Mouse (Mus musculus) ES-E14 (cell line): Measurements from ENCODE around the gene 1700008O03Rik.
A peak's percentile ranks its signal among the peaks of the same experiment; 100 is the strongest.

ENCODE experiments used
- CHD2 ChIP-seq: IDR thresholded peaks from 2 replicates; pipeline ENCODE4 v1.6.1; 2014; ENCODE audit warnings: mild to moderate bottlenecking, low read depth, low read length, inconsistent platforms
- HCFC1 ChIP-seq: IDR thresholded peaks from 2 replicates; pipeline ENCODE4 v1.6.1; 2012; ENCODE audit warnings: low read length, inconsistent platforms, borderline replicate concordance; ENCODE audit not compliant: insufficient read depth
- MAFK ChIP-seq: IDR thresholded peaks from 2 replicates; pipeline ENCODE4 v1.6.1; 2014; ENCODE audit warnings: mild to moderate bottlenecking, low read depth, low read length, inconsistent platforms; ENCODE audit not compliant: insufficient read depth
- ZC3H11A ChIP-seq: IDR thresholded peaks from 2 replicates; pipeline ENCODE4 v1.6.1; 2012; ENCODE audit warnings: low read depth, mild to moderate bottlenecking, inconsistent platforms, low read length, borderline replicate concordance
- ZNF384 ChIP-seq: IDR thresholded peaks from 2 replicates; pipeline ENCODE4 v1.6.1; 2012; ENCODE audit warnings: low read depth, low read length, inconsistent platforms

DNA sequence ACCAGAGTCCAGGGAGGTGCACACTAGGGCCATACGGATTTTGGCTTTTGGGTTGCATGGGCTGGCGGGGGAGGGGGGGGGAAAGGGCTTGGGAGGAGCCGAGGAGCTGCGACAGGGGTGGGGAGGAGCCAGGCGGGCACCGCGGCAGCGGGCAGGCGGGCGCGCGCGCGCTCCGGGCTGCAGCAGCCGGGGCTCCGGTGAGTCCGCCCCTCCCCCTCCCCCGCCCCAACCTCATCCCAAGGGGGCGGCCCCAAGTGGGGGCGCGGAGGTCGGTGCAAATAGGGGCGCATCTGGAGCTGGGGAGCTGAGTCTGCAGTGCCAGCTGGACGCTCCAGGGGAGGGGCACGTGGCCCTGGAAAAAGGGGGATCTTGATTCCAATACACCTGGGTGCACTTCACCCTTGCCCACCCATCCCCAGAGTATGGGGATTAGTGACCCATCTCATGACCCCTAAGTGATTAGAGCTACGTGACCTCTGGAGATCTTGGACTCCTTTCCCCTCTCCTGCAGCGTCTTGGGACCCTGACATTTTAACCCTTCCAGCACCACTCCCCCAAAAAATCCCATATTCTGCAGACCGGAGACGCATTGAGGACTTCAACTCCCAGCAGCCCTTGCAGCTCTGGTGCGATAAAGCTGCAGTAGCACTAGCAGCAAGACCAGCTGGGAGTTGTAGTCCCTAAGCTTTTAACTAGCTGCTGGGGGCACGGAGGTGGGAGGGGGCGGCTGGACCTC lies 1.5 kb downstream of the 1700008O03Rik start, which contains the start of gene Syt3:
- 0 out of 2 replicates have a peak, but pooled peaks have one; percentile 20 for TF ChIP-seq MAFK
- TF ChIP-seq ZC3H11A: no peak
- TF ChIP-seq CHD2: peak; percentile 57; the same call in 1 of the 2 replicates
- TF ChIP-seq ZNF384: no peak
- peak; percentile 100 for TF ChIP-seq HCFC1
